9 mouse cellular contexts compared by ENCODE assay signal in genomic region chr11:73084804-73085231, GRCm38 (mm10). TPM values are rescaled to one million over a fixed set of nuclear protein-coding genes. Genes with fewer than 3 reads are reported as not detected.
DNase-seq lines count a peak whose midpoint lies in the region; ATAC-seq and TF ChIP-seq lines count a peak whose summit lies in the region.
"Had no signal": no experiment of that assay in that cellular context is flagged by ENCODE, and none has a peak within 500 bp of the region (broad histone marks: within the 10 kb centered on the region; RNA-seq: fewer than 3 reads in every experiment).

No protein-coding gene starts in this region.

- H3K4me1 ChIP-seq in neural tube, embryonic 13.5 days (replicated peaks) = no peaks in the 10 kb centered on the region
- no peaks in the 10 kb centered on the region; the same call in 1 of the 2 replicates for H3K4me1 ChIP-seq in kidney, postnatal 0 days (replicated peaks; ENCODE audit: insufficient read depth, low read length)
- peaks cover 5% of the 10 kb centered on the region for H3K4me1 ChIP-seq in liver, embryonic 16.5 days (ENCODE audit: control insufficient read depth, low read depth, low read length)

- H3K4me3 ChIP-seq in neural tube, embryonic 13.5 days = no peak overlapping the region
- no peak overlapping the region for H3K4me3 ChIP-seq in kidney, postnatal 0 days (replicated peaks; ENCODE audit: low read depth, low read length)
- H3K4me3 ChIP-seq in liver, embryonic 16.5 days (ENCODE audit: low read depth, low read length) = no peak overlapping the region
- H3K4me3 ChIP-seq: megakaryocyte, embryonic 14.5 days had no signal

- 70% methylated on average over 10 of the region's 10 CpGs for WGBS in neural tube, embryonic 13.5 days
- 41% methylated on average over 10 of the region's 10 CpGs for WGBS in kidney, postnatal 0 days
- WGBS in liver, embryonic 16.5 days (ENCODE audit: insufficient replicate concordance) = 68% methylated on average over 10 of the region's 10 CpGs

- H3K27me3 ChIP-seq in neural tube, embryonic 13.5 days = no peaks in the 10 kb centered on the region
- H3K27me3 ChIP-seq in kidney, postnatal 0 days (ENCODE audit: insufficient read depth, low read length) = no peaks in the 10 kb centered on the region
- H3K27me3 ChIP-seq in liver, embryonic 16.5 days (ENCODE audit: control insufficient read depth, insufficient read depth, low read depth, low read length) = no peaks in the 10 kb centered on the region

- no peak for TF ChIP-seq CTCF in kidney, postnatal 0 days (IDR thresholded peaks at IDR 0.05; ENCODE audit: low read depth)

- no peaks in the 10 kb centered on the region for H3K9me3 ChIP-seq in neural tube, embryonic 13.5 days
- no peaks in the 10 kb centered on the region for H3K9me3 ChIP-seq in kidney, postnatal 0 days (replicated peaks; ENCODE audit: low read length)
- H3K9me3 ChIP-seq in liver, embryonic 16.5 days (replicated peaks; ENCODE audit: control insufficient read depth, low read length) = no peaks in the 10 kb centered on the region
- H3K9me3 ChIP-seq: megakaryocyte, embryonic 14.5 days had no signal

- no peak overlapping the region for H3K4me2 ChIP-seq in neural tube, embryonic 13.5 days
- H3K4me2 ChIP-seq in kidney, postnatal 0 days (ENCODE audit: low read length) = no peak overlapping the region
- H3K4me2 ChIP-seq in liver, embryonic 16.5 days (ENCODE audit: low read depth, low read length) = no peak overlapping the region

- peaks cover 37% of the 10 kb centered on the region for H3K36me3 ChIP-seq in neural tube, embryonic 13.5 days
- peaks cover 13% of the 10 kb centered on the region; the same call in 1 of the 2 replicates for H3K36me3 ChIP-seq in kidney, postnatal 0 days (ENCODE audit: insufficient read depth, low read length)
- no peaks in the 10 kb centered on the region for H3K36me3 ChIP-seq in liver, embryonic 16.5 days (ENCODE audit: control insufficient read depth, insufficient read depth)

- no peak for ATAC-seq in neural tube, embryonic 13.5 days (ENCODE audit: low read depth)
- ATAC-seq in kidney, postnatal 0 days (replicated peaks; ENCODE audit: low FRiP score, low read depth) = peak; percentile 71
- peak; percentile 69 for ATAC-seq in liver, embryonic 16.5 days (ENCODE audit: low read depth)

- H3K9ac ChIP-seq in neural tube, embryonic 13.5 days = no peak overlapping the region
- H3K9ac ChIP-seq in kidney, postnatal 0 days (ENCODE audit: low read depth, low read length) = no peak overlapping the region
- no peak overlapping the region for H3K9ac ChIP-seq in liver, embryonic 16.5 days (ENCODE audit: low read depth, low read length)

- DNase-seq in cerebellum, adult 9-10 months = peak; percentile 10
- no peak for DNase-seq in cerebellum, adult 11 months
- DNase-seq in neural tube, embryonic 10.5 days (ENCODE audit: extremely low spot score, low spot score) = no peak
- peak; percentile 64 for DNase-seq in kidney, postnatal 0 days (ENCODE audit: low spot score)
- no peak for DNase-seq in c-Kit-positive CD71-positive TER-119-positive erythroid progenitor cells, embryonic 14.5 days (ENCODE audit: low spot score)
- DNase-seq in spleen, adult 12 weeks (ENCODE audit: low spot score) = no peak

- 0 out of 2 replicates have a peak overlapping the region, but pooled peaks have one; percentile 4 for H3K27ac ChIP-seq in neural tube, embryonic 13.5 days (replicated peaks)
- H3K27ac ChIP-seq in kidney, postnatal 0 days = peak overlapping the region; percentile 62; the same call in 1 of the 2 replicates
- no peak overlapping the region for H3K27ac ChIP-seq in liver, embryonic 16.5 days (ENCODE audit: low read length)

RNA-seq across cellular contexts. Expression of gene Itgae, which starts 5.6 kb away (rescaled TPM):
- polyA plus RNA-seq in neural tube, embryonic 13.5 days (2015; fragmentation: Nextera tagmentation; extraction: Ambion mirVana) = 0.14 and 0.17 TPM in 2 replicates
- 0.14 and 0.22 TPM in 2 replicates for polyA plus RNA-seq in kidney, postnatal 0 days (2015; fragmentation: Nextera tagmentation; extraction: Ambion mirVana)
- polyA plus RNA-seq in liver, embryonic 16.5 days (2015; fragmentation: Nextera tagmentation; extraction: Ambion mirVana) = 0.26 and 0.34 TPM in 2 replicates

RNA-seq across cellular contexts. Expression of gene Ncbp3, which starts 37.2 kb away (rescaled TPM):
- 11.6 and 14.1 TPM in 2 replicates for polyA plus RNA-seq in neural tube, embryonic 13.5 days (2015; fragmentation: Nextera tagmentation; extraction: Ambion mirVana)
- 6.2 and 6.6 TPM in 2 replicates for polyA plus RNA-seq in kidney, postnatal 0 days (2015; fragmentation: Nextera tagmentation; extraction: Ambion mirVana)
- polyA plus RNA-seq in liver, embryonic 16.5 days (2015; fragmentation: Nextera tagmentation; extraction: Ambion mirVana) = 4.2 and 4.3 TPM in 2 replicates

RNA-seq across cellular contexts. Expression of gene Haspin, which starts 53.3 kb away (rescaled TPM):
- 2.9 and 4.8 TPM in 2 replicates for polyA plus RNA-seq in neural tube, embryonic 13.5 days (2015; fragmentation: Nextera tagmentation; extraction: Ambion mirVana)
- 7.3 and 8.5 TPM in 2 replicates for polyA plus RNA-seq in kidney, postnatal 0 days (2015; fragmentation: Nextera tagmentation; extraction: Ambion mirVana)
- polyA plus RNA-seq in liver, embryonic 16.5 days (2015; fragmentation: Nextera tagmentation; extraction: Ambion mirVana) = 10.6 and 11.1 TPM in 2 replicates

Comparison
In these comparisons a context has a peak if more than half of its experiments do, and no peak if none do; other contexts are left out.
1. DNase-seq: peak in cerebellum, adult 9-10 months (single experiment) and kidney, postnatal 0 days (single experiment); none in cerebellum, adult 11 months (single experiment), neural tube, embryonic 10.5 days (single experiment), c-Kit-positive CD71-positive TER-119-positive erythroid progenitor cells, embryonic 14.5 days (single experiment) and spleen, adult 12 weeks (single experiment).